Mouse (Mus musculus): ENCODE measurements at regions not wholly inside any gene's neighbourhood (a gene's known extent, or its start where the extent isn't known, plus 50 kb on each side); places are given as distances from the start of the nearest gene placed in this dataset.

DNA sequence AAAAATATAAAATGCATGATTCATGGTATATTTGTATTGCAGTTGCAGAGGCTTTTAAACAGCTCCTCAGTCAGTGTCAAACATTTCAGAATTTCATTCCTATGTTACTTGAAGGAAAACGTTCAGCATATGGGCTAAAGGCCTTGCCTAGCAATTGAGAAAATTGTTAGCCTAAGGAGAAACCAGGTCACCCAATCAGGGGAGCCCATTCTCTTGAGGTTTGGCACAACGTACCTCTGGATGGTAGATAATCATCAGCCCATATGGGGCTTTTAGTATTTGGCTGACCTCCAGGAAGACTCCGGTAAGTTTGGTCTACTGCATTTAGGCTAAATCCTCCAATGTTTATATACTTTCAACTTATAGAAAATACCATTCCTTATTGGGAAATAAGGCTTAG, 168.7 kb upstream of the Pdcd1 start:
- DNase-seq (ENCODE audit: low read depth) = peak; percentile 16

GRCm38 (mm10) chr1:94217407-94217806, 165.1 kb upstream of the Pdcd1 start:
- DNase-seq (ENCODE audit: low read depth) = no peak

DNA sequence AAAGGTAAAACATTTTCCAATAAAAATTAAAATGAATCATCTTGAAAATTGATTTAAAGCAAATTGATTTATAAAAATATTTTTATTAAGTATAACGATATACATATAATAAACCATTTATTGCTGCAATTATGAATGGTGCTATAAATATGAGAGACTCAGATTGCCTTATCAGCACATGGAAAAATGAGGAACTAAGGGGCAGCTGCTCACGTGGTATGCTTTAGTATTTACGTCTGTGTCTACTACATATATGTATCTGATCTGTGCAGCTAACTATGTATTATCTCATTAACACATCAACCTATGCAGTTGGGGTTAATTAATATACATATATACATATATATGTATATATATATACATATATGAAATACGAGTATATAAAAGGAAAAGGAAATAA, 156.6 kb upstream of the Pdcd1 start:
- no peak for DNase-seq (ENCODE audit: low read depth)

- DNase-seq (ENCODE audit: low read depth) = no peak
Measured at GRCm38 (mm10) chr1:94207859-94208258, 155.5 kb upstream of the Pdcd1 start.

DNA sequence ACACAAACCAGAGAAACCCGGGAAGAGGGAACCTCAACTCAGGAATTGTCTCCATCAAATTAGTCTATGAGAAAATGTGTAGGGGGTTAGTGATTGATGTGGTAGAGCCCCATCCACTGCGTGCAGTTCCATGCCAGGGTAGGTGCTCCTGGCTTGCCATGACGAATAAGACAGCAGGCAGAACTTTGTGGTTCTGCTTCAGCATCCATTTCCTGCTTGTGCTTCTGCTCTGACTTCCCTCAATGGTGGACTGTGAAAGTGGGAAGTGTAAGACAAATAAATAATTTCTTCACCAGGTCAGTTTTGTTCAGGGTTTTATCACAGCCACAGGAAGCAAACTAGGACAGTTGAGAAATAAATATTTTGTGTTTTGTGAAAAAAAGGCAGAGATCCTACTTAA, 150.9 kb upstream of the Pdcd1 start:
- DNase-seq (ENCODE audit: low read depth) = no peak

DNA sequence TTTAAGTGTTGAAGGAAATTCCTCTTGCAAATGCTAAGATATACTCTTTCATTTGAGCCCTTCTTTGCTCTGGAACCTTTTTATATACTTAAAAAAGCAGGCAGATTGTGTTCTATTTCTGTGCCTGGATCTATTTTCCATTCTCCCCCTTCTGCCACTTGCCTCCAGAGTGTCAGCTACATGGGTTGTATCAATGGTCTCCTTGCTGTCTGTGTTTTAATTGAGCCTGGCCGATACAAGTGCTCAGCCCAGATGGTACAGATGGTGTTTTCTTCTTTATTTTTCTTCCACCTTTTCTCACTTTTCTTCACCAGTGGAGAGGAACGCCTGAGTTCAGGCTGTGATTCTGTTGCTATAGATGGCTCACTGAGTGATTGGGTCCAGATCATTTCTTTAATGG, 131.5 kb upstream of the Pdcd1 start:
- no peak for DNase-seq (ENCODE audit: low read depth)

DNA sequence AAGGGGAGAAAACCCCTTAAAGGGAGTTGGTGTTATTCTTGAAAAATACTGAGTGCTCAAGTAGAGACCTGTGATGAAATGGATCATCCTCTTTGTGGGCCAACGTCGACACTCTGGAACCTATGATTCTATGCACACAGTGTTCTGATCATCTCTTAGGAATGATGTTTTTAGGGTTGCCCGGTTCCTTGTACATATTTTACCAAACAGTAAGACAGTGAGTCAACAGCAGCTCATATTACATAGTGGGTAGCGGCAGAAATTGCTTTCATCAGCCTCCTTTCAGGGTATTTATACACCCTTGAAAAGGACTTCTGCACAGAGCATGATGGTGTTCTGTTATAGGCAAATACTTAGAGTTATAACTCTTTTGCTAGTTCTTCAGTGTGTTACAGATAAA, 97.6 kb upstream of the Pdcd1 start:
- DNase-seq (ENCODE audit: low read depth) = no peak

DNA sequence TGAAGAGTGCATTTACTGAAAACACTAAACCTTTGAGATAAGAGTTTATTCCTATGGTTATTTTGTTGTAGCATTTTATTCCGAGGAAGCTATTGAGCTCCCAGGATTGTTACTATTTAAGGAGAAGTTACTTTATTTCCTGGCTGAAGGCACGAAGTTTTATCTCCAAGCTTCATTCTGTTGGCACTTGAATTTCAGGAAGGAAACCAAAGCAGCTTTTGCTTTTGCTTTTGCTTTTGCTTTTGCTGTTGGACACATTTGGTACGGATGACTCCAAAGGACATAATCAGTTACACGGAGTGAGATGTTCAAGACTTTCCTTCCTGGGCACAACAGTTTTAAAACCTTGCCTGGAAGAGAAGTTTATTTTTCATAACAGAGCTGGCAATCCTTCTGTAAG, 94.7 kb upstream of the Pdcd1 start:
- DNase-seq (ENCODE audit: low read depth) = peak; percentile 49

DNA sequence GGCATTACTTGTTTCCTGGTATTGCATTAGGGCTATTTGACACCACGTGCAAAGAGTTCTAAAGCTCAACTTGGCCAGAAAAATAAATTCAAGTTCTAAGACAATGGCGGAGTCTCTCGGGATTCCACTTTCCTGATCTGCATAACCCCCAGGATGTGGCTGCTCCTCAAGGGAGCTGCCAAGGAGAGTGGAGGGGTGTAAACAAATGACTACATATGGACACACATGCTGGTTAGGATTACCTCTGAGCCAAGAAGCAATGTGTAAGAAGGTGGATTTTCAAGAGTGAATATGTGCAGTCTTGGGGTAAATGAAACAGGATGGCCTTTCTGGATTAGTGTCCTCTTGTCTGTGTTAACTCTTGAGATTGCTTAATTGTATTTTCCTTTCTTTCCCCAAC, 88.2 kb upstream of the Pdcd1 start:
- no peak for DNase-seq (ENCODE audit: low read depth)

GRCm38 (mm10) chr1:94139445-94140062, 87.2 kb upstream of the Pdcd1 start:
- peak; percentile 46 for DNase-seq (ENCODE audit: low read depth)

GRCm38 (mm10) chr1:94136731-94137130, 84.4 kb upstream of the Pdcd1 start:
- DNase-seq (ENCODE audit: low read depth) = no peak
